Mouse (Mus musculus) stomach, embryonic 16.5 days (tissue): Measurements from ENCODE around the gene Pmm1. TPM values are rescaled to one million over a fixed set of nuclear protein-coding genes. Genes with fewer than 3 reads are reported as not detected.

Experiments
- ATAC-seq: fragments of 200-750 bp; cut with Nextera tagmentation; 2 replicates; pipeline ENCODE4 v1.8.0; 2017; ENCODE audit warnings: moderate number of reproducible peaks, moderate TSS enrichment; ENCODE audit not compliant: insufficient read depth, low FRiP score
- H3K27ac ChIP-seq: fragments of 300-500 bp; sonication (generic); 2 replicates; pipeline ENCODE4 v1.5.1; 2014; ENCODE audit warnings: low read length
- H3K27me3 ChIP-seq: fragments of 300-500 bp; sonication (generic); 2 replicates; pipeline ENCODE4 v1.6.1; 2014; ENCODE audit warnings: low read length, control low read depth, mixed read lengths; ENCODE audit not compliant: control insufficient read depth, insufficient read depth
- H3K36me3 ChIP-seq: fragments of 300-500 bp; sonication (generic); 2 replicates; pipeline ENCODE4 v1.6.1; 2014; ENCODE audit warnings: low read length; ENCODE audit not compliant: control insufficient read depth, insufficient read depth
- H3K4me1 ChIP-seq: fragments of 300-500 bp; sonication (generic); 2 replicates; pipeline ENCODE4 v1.6.1; 2014; ENCODE audit warnings: low read length, control low read depth, mixed read lengths; ENCODE audit not compliant: control insufficient read depth, insufficient read depth
- H3K4me2 ChIP-seq: fragments of 300-500 bp; sonication (generic); 2 replicates; pipeline ENCODE4 v1.6.1; 2014; ENCODE audit warnings: low read depth, low read length, mixed read lengths
- H3K4me3 ChIP-seq: fragments of 300-500 bp; sonication (generic); replicated peaks from 2 replicates; pipeline ENCODE4 v1.5.1; 2014; ENCODE audit warnings: mild to moderate bottlenecking, low read length
- H3K9ac ChIP-seq: fragments of 300-500 bp; sonication (generic); 2 replicates; pipeline ENCODE4 v1.6.1; 2014; ENCODE audit warnings: low read length
- H3K9me3 ChIP-seq: fragments of 300-500 bp; sonication (generic); replicated peaks from 2 replicates; pipeline ENCODE4 v1.6.1; 2016; ENCODE audit warnings: low read length, control low read depth; ENCODE audit not compliant: control insufficient read depth
- WGBS: fragments of 180-500 bp; shearing (Covaris S2); extraction: QIAGEN DNeasy Blood & Tissue Kit; methylation state at CpG from one replicate; pipeline ENCODE4 v1.1.7; 2014; 5-methylcytosine and 5-hydroxymethylcytosine counted together
- polyA plus RNA-seq: library from polyadenylated mRNA; unstranded; fragments of >200 nt; fragmentation: Nextera tagmentation; extraction: Ambion mirVana; gene quantifications from 2 replicates; pipeline ENCODE4 v1.2.1, GENCODE M21; 2015

Gene Pmm1
- 31.5 and 32.9 TPM in 2 replicates for polyA plus RNA-seq

- H3K9me3 ChIP-seq, result no peaks in the 10 kb centered on the region
- peak within 1 kb of the TSS; percentile 87 for H3K27ac ChIP-seq
- H3K4me3 ChIP-seq, result peak within 1 kb of the TSS; percentile 76
- no peaks in the 10 kb centered on the region for H3K4me1 ChIP-seq
- WGBS, result under 1% methylated on average over 76 of the region's 77 CpGs
- peak within 1 kb of the TSS; percentile 100 for H3K4me2 ChIP-seq
- H3K9ac ChIP-seq, result peak within 1 kb of the TSS; percentile 83
- H3K36me3 ChIP-seq, result no peaks in the 10 kb centered on the region
- no peaks in the 10 kb centered on the region for H3K27me3 ChIP-seq
- ATAC-seq, result peak; percentile 98
Measured at GRCm38 (mm10) chr15:81960171-81961077, at the start of gene Pmm1. Gene Pmm1 (minus strand): TSS chr15:81960930.

- Histone ChIP-seq H3K9ac (no peak overlapping the region), H3K4me3 (no peak overlapping the region), H3K27me3 (no peaks in the 10 kb centered on the region), H3K36me3 (no peaks in the 10 kb centered on the region), H3K4me2 (no peak overlapping the region), H3K4me1 (no peaks in the 10 kb centered on the region), H3K9me3 (no peaks in the 10 kb centered on the region), H3K27ac (no peak overlapping the region)
- no peak for ATAC-seq
- 60% methylated on average over 8 of the region's 8 CpGs for whole genome bisulfite sequencing
Measured at GRCm38 (mm10) chr15:82004257-82004656, 43.5 kb upstream of the Pmm1 start.

DNA sequence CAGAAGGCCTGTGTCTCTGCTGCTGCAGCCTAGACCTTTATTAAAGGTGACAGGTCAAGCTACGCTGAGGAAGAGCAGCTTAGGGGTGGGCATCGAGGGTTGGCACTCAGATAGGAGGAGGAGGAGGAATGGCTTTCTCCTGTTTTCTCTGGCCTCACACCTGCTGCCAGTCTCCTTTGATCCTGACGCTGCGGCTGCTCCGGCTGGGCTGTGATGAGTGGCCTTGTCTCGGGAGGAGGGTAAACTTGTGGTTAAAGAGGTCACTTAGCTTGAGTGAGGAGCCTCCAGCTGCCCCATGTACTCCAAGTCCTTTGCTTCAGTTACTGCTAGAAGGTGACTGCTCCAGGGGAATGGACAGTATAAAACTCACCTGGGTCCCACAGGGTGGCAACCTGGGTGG lies 33.3 kb upstream of the Pmm1 start:
- Histone ChIP-seq H3K4me2 (no peak overlapping the region), H3K4me3 (no peak overlapping the region), H3K27ac (no peak overlapping the region), H3K36me3 (no peaks in the 10 kb centered on the region), H3K4me1 (no peaks in the 10 kb centered on the region), H3K27me3 (no peaks in the 10 kb centered on the region), H3K9ac (no peak overlapping the region), H3K9me3 (no peaks in the 10 kb centered on the region)
- no peak for ATAC-seq
- 73% methylated on average over 6 of the region's 6 CpGs for whole genome bisulfite sequencing

- ATAC-seq, result peak; percentile 49; the same call in 1 of the 2 replicates
Measured at GRCm38 (mm10) chr15:81990549-81990948, 29.8 kb upstream of the Pmm1 start.

GRCm38 (mm10) chr15:81989371-81990062 lies 28.8 kb upstream of the Pmm1 start:
- 0 out of 2 replicates have a peak overlapping the region, but pooled peaks have one; percentile 51 for H3K9ac ChIP-seq
- 37% methylated on average over 11 of the region's 11 CpGs for WGBS
- H3K27me3 ChIP-seq, result no peaks in the 10 kb centered on the region
- H3K36me3 ChIP-seq, result no peaks in the 10 kb centered on the region
- no peak overlapping the region for H3K27ac ChIP-seq
- no peak overlapping the region for H3K4me3 ChIP-seq
- no peak overlapping the region for H3K4me2 ChIP-seq
- no peaks in the 10 kb centered on the region for H3K9me3 ChIP-seq
- peak; percentile 66; the same call in 1 of the 2 replicates for ATAC-seq
- H3K4me1 ChIP-seq, result no peaks in the 10 kb centered on the region

More at GRCm38 (mm10) chr15:81990549-81990948, 29.8 kb upstream of the Pmm1 start:
- Histone ChIP-seq H3K27ac (no peak overlapping the region), H3K27me3 (no peaks in the 10 kb centered on the region), H3K4me3 (no peak overlapping the region), H3K36me3 (no peaks in the 10 kb centered on the region), H3K4me1 (no peaks in the 10 kb centered on the region), H3K9ac (no peak overlapping the region), H3K9me3 (no peaks in the 10 kb centered on the region), H3K4me2 (no peak overlapping the region)
- WGBS, result 36% methylated on average over 7 of the region's 7 CpGs

GRCm38 (mm10) chr15:81987646-81988045 lies 26.9 kb upstream of the Pmm1 start, which contains the start of gene Xrcc6:
Gene Xrcc6 (plus strand): TSS chr15:81987835.
- WGBS, result 81% methylated on average over 3 of the region's 3 CpGs
- H3K27me3 ChIP-seq, result no peaks in the 10 kb centered on the region

DNA sequence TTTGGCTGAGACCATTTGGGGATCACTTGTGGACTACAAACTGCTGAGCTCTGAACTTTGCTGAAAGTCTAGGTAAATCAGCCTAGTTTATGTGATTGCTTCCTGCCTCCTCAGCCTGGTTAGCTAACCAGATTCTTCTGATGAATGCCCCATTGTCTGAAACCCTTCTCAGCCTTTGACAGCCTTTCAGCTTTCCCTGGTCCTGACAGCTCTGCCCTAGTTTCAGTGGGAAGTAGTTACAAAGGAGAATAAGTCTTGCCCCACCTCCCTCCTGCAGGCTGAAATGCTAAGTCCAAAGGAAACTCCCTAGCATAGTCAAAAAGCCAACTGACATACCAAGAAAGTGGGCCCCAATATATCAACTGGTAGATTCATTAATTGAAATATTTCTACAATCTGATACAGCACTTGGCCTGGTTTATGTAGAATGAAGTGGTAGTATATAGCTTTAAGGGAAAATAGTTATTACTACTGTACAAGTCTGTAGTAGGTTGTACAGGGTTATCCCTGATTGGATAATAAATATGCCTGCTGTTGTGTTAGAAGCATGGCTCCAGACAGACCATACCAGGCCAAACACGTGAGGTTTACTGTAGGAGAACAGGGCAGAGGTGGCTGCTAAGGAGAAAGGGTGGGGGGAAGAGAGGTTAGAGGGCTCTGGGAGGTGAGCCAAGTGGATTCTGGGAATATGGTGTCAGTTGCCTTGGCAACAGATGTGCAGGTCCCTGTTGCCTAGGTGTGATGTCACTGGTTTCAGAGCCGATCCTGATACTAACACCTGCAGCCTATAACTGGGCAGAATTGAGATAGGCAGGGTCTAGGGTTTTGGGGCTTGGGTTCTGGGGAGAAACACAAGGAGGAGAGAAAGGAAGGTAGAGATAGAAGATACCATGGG lies 24.8 kb upstream of the Pmm1 start:
- Histone ChIP-seq H3K27me3 (no peaks in the 10 kb centered on the region), H3K4me3 (no peak overlapping the region), H3K36me3 (no peaks in the 10 kb centered on the region), H3K4me2 (no peak overlapping the region), H3K4me1 (no peaks in the 10 kb centered on the region), H3K27ac (no peak overlapping the region), H3K9me3 (no peaks in the 10 kb centered on the region), H3K9ac (no peak overlapping the region)
- 60% methylated on average over 2 of the region's 2 CpGs for WGBS
- ATAC-seq, result no peak

More at GRCm38 (mm10) chr15:81987646-81988045, 26.9 kb upstream of the Pmm1 start, which contains the start of gene Xrcc6:
- no peak for ATAC-seq
- H3K36me3 ChIP-seq, result no peaks in the 10 kb centered on the region
- H3K4me2 ChIP-seq, result no peak within 1 kb of the TSS
- H3K9me3 ChIP-seq, result no peaks in the 10 kb centered on the region
- H3K9ac ChIP-seq, result no peak within 1 kb of the TSS
- no peak within 1 kb of the TSS for H3K27ac ChIP-seq
- no peaks in the 10 kb centered on the region for H3K4me1 ChIP-seq
- H3K4me3 ChIP-seq, result no peak within 1 kb of the TSS

GRCm38 (mm10) chr15:81982173-81982572 lies 21.4 kb upstream of the Pmm1 start:
- no peak overlapping the region for H3K4me2 ChIP-seq
- H3K4me1 ChIP-seq, result no peaks in the 10 kb centered on the region
- no peaks in the 10 kb centered on the region for H3K36me3 ChIP-seq
- WGBS, result 58% methylated on average over 1 of the region's 1 CpGs
- no peak overlapping the region for H3K27ac ChIP-seq
- no peak overlapping the region for H3K4me3 ChIP-seq
- H3K9ac ChIP-seq, result no peak overlapping the region
- no peaks in the 10 kb centered on the region for H3K9me3 ChIP-seq
- no peaks in the 10 kb centered on the region for H3K27me3 ChIP-seq
- no peak for ATAC-seq
